Mouse (Mus musculus): Measurements from ENCODE around the gene Cntnap3.
A peak's percentile ranks its signal among the peaks of the same experiment; 100 is the strongest.
"Not testable (repeated sequence)": the region's sequence is repeated elsewhere in the genome, so short reads cannot be mapped to it uniquely, and the experiment has no call there.

Gene Cntnap3

GRCm38 (mm10) chr13:64903585-64904208, at the start of gene Cntnap3:
Cntnap3 (minus strand) TSS chr13:64903955.
- peak; percentile 11 for DNase-seq (ENCODE audit: low read depth, low spot score)

GRCm38 (mm10) chr13:64917191-64917590, 13.4 kb upstream of the Cntnap3 start, which contains the start of gene Spata31:
Spata31 (plus strand) TSS chr13:64917406.
- no peak for DNase-seq (ENCODE audit: low read depth, low spot score)

GRCm38 (mm10) chr13:64903132-64903531, 623 bp downstream of the Cntnap3 start:
- no peak for DNase-seq (ENCODE audit: low read depth, low spot score)

- no peak for DNase-seq (ENCODE audit: low read depth, low spot score)
These were observed 38.4 kb downstream of the Cntnap3 start for GRCm38 (mm10) chr13:64865397-64865796.

- not testable (repeated sequence) for DNase-seq (ENCODE audit: low read depth, low spot score)
These were observed 78.9 kb downstream of the Cntnap3 start for GRCm38 (mm10) chr13:64824856-64825255.

- no peak for DNase-seq (ENCODE audit: low read depth, low spot score)
These were observed 158.4 kb downstream of the Cntnap3 start for GRCm38 (mm10) chr13:64745383-64745782.

GRCm38 (mm10) chr13:64732244-64732643, 171.5 kb downstream of the Cntnap3 start:
- DNase-seq (ENCODE audit: low read depth, low spot score), result no peak

GRCm38 (mm10) chr13:64716791-64717190, 187.0 kb downstream of the Cntnap3 start:
- DNase-seq (ENCODE audit: low read depth, low spot score), result no peak

- DNase-seq (ENCODE audit: low read depth, low spot score), result no peak
These were observed 211.3 kb downstream of the Cntnap3 start for GRCm38 (mm10) chr13:64692463-64692862.

Measured in retina, postnatal 7 days (tissue).